Mouse (Mus musculus) kidney, postnatal 36 days (tissue): ENCODE results near the gene Pex14.

Source experiments
- DNase-seq, 2 experiments: peaks; one replicate each; pipeline ENCODE4 v3.0.0; 2021 to 2022; ENCODE audit warnings: mixed read lengths in 2 of 2

Pex14 gene

DNA sequence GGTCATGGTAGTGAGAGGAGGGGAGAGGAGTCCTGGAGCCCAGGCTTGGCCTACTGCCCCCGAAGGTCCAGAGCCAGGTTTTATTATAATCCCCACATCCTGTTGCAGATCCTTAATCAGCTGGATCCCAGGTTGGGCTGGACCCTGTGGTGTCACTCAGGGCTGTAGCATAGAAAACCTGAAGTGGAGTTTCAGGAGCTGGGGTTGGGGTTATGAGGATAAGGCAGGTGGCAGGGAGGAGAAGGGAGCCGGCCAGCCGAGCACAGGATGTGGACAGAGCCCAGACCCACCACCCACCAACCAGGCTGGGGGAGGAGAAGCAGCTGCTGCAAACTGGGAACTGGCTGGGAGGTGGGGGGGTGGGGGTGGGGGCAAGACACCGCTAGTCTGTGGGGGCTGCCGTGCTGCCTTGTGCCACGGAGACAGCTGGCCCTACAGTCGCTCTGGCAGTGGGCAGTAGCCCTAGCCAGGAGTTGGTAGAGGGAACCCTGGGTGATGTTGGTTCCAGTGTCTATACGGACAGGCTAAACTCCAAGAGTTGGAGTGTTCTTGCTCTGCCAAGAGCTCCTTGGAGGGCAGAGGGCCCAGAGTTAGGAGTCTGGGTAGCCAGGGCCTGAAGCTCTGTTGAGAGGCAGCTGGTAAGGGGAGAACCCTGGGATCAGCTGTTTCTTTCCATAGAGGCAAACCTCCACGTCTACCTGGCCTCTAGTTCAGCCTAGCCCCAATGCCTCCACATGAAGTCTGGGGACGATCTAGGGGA is 184.6 kb downstream of the Pex14 start:
- DNase-seq = peak; percentile 82 to 83

DNA sequence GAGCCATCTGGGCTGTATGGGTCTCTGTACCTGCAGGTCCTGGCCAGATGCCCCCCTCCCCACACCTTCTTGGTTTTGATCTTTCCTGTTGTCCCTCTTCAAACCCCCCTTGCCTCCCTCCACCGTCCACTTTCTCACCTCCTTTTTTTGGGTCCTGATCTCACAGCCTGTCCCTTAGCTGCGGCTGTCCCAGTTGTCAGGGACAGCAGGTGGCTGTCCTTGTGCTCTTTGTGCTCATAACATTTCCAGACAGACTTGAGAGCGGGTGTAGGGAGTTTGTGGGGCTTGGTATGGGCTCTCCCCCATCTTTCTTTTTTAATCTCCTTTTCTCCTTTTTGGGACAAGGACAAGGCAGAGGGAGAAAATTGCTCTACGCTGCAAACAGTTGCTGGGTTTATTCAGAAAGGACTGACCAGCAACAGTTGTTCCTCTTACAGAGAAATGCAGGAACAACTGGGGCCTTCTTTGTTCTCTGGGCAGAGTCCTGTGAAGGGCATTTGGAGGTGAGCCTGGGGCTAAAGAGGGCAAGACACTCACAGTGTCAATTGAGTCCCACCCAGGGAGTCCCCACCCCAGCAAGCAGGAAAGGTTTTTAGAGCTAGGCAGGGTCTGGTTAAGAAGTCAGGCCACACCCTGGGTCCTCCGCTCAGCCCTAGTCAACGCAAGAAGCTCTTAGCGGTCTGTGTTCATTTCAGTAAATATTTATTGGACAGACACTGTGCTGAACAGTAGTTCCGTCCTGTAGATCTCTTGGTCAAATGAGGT is 186.7 kb downstream of the Pex14 start:
- DNase-seq = no peak

DNA sequence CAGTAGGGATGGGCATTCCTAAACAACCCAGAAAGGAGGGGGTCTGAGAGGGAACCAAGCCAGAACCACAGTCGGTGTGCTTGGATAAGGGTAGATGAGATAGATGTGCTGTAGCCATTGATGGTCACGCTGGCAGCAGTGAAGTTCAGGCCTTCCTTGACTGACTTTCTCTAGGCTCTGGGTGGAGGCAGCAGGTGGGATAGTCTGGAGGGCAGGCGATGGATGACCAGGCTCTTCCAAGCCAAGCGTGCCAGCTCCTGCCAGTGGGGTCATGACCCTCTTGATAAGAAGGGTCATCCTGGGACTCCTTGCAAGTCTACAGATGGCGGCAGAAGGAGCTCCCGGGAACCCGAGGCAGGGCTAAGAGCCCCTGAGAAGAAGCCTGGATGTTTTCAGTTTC is 187.5 kb downstream of the Pex14 start:
- DNase-seq = no peak
